Mouse (Mus musculus): ENCODE results near the gene Tox2. TPM values are rescaled to one million over a fixed set of nuclear protein-coding genes. Genes with fewer than 3 reads are reported as not detected.

Gene Tox2
- 1.4 TPM for total RNA-seq (2023)

GRCm38 (mm10) chr2:163202884-163203634 is at the start of gene Tox2:
Gene Tox2 (plus strand): TSS chr2:163203125.

Other genes starting within 250 kb of the Tox2 start
- not detected for gene Sgk2, start 215.8 kb upstream of the Tox2 start, total RNA-seq (2023)
- gene Ift52, start 185.8 kb upstream of the Tox2 start, total RNA-seq (2023): 22.9 TPM
- 2.5 TPM for gene Mybl2, start 148.4 kb upstream of the Tox2 start, total RNA-seq (2023)
- not detected for gene Gtsf1l, start 115.3 kb upstream of the Tox2 start, total RNA-seq (2023)
- not detected for gene Jph2, start 194.9 kb downstream of the Tox2 start, total RNA-seq (2023)
- 153 TPM for gene Oser1, start 221.6 kb downstream of the Tox2 start, total RNA-seq (2023)
- not detected for gene Gdap1l1, start 235.4 kb downstream of the Tox2 start, total RNA-seq (2023)

Data from CD4-positive naive resting alpha-beta T cell, adult 57 days (primary cell).